Mouse (Mus musculus) heart, adult 9 months (tissue): ENCODE measurements around the gene Adap2.
"Not testable (repeated sequence)": the region's sequence is repeated elsewhere in the genome, so short reads cannot be mapped to it uniquely, and the experiment has no call there.

Experiments
- DNase-seq, 2 experiments: peaks; one replicate each; pipeline ENCODE4 v3.0.0; 2022; ENCODE audit warnings: low spot score in 2 of 2

The Adap2 gene

DNA sequence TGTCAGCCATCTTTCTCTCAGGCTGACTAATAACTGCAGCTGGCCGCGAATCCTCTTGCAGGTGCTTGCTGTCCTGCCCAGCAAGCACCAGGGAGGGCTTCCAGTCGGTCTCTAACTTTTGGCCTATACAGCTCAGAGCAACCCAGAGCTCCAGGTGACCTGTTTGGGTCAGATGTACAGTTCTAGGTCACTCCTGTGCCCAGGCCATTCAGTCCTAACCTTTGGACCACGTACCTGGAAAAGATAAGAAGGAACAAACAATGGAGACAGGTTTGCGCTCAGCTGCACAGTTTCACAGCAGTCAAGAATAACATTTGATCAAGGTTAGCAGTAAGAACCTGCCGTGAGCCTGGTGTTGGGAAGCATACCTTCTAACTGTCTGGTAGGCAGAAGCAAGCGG lies 5.1 kb downstream of the Adap2 start:
- no peak for DNase-seq

DNA sequence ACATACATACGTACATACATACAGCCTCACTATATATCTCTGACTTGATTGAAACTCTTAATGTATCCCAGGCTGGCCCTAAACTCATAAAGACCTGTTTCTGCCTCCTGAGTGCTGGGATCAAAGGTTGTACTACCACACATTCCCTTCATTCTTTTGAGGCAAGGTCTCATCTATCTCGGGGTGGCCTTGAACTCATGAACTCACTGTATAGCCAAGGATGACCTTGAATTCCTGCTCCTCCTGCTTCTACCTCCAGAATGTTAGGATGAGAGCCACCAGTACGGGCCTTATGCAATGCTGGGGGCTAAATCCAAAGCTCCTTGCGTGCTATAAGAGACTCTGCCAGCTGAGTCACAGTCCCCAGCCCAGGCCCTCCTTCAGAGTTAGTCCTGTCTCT lies 7.1 kb downstream of the Adap2 start:
- no peak for DNase-seq

DNA sequence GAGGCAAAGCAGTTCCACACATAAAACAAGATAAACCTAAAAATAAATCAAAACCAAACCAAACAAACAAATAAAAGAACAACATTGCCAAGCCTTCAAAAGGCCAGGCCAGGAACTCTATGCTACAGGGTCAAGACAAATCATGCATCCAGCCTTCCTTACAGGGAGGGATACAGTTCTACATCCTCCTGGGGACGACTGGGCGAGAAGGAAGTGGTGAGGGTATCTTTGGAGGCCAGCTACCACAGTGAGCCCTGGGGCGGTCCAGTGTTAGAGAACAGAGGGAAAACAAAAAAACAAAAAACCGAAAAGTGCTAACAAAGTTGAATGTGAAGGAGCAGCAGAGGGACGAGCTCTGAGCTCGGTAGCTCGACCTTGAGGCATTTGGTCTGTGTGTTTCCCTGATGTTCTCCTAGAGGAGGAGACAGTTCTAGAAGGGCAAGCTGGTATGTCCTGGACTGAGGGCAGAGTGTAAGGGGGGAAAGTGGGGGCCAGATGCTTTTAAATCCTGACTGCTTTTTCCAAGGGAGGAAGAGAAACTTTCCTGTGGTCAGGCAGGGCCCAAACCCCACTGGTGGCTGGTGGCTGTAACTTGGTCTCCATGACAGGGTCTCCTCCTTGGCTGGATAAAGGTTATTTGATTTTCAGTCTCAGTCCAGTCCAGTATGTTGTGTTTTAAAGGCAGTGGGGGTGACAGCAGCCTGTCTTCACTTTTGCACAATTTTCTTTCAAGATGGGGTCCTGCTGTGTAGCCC lies 9.6 kb downstream of the Adap2 start:
- DNase-seq, result no peak

DNA sequence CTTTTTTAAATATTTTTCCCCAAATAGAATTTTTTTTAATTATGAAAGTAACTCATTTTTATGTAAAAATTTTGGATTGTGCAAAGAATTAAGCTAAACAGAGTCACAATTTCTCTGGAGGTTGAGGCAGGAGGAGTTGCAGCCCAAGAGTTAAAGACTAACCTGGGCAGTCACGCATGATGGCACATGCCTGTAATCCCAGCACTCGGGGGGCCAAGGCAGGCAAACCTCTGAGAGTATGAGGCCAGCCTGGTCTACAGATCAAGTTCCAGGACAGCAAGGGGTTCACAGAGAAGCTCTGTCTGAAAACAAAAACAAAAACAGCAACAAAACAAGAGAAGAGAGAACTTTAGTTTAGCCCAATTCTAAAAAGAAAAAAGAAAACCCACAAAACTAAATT lies 10.3 kb downstream of the Adap2 start:
- no peak for DNase-seq

DNA sequence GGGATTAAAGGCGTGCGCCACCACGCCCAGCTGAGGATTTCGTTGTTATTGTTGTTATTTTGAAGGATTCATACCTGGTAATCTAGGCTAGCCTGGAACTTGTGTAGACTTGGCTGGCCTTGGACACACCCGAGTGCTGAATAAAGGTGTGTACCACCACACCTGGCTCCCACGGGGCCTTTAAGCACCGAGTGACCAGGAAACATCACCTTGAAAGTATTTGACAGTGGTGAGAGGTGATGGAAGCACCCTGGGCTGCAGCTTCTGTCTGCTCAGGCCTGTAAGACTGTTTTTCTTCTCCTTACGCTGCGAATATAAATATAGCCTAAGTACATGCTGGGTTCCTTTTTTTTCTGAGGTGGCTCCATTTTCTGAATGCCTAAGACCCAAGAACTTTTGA lies 14.2 kb downstream of the Adap2 start:
- no peak for DNase-seq

DNA sequence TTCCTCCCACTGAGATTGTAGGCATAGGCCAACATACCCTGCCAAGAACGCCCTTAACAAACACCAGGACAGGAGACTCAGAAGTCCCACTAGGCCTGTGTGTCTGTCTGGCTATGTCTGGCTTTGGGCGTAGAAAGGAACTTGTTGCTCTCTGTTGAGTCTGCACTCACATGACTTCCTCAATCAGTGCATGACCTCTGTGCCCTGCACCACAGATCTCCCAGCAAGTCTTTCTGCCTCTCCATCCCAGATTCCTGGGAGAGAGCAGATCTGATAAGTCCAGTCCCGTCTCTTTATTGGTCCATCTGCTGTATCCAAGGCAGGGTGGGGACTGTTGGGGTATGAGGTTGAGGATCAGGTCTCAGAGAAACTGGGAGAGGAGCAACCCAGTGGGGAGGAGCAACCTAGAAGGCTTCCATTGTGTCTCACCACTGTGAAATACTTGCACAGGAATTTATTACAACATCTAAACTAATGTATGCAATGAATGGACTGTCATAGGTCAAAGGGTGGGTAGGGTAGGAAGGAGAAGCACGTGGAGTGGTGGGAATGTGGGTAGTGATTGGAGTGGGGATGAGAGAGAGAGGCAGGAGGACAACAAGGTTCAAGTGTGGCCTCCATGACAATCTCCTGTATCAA lies 14.8 kb downstream of the Adap2 start:
- peak in 1 of 2 experiments; percentile 54 for DNase-seq

DNA sequence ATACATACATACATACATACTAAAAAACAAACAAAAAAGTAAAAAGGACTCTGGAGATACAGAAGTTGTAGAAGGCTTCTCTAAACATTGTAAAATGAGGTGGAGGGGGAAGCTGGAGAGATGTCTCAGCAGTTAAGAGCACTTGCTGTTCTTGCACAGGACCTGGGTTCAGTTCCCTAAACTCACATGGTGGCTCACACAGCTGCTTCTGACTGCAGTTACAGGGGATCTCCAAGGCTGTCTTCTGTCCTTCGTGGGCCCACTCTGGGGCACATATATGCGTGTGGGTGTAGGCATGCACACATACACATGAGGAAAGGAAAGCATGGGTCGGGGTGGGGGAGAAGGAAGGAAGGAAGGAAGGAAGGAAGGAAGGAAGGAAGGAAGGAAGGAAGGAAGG lies 15.7 kb downstream of the Adap2 start:
- no peak for DNase-seq

DNA sequence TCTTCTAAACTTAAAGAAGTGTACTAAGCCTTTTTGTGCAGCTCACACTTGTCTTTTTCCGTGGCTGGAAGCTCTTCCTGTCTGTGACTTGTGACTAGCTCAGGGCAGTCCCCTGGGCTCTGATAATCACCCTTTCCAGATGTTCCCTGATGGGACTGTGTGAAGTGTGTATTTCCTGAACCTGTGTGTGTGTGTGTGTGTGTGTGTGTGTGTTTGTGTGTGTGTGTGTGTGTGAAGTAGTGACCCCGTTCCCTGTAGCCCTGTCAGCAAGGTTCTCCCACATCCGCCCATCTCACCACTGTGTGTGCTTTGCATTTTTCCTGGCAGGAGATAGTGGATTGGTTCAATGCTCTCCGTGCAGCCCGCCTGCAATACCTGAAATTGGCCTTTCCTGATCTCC lies 16.4 kb downstream of the Adap2 start:
- DNase-seq, result no peak

DNA sequence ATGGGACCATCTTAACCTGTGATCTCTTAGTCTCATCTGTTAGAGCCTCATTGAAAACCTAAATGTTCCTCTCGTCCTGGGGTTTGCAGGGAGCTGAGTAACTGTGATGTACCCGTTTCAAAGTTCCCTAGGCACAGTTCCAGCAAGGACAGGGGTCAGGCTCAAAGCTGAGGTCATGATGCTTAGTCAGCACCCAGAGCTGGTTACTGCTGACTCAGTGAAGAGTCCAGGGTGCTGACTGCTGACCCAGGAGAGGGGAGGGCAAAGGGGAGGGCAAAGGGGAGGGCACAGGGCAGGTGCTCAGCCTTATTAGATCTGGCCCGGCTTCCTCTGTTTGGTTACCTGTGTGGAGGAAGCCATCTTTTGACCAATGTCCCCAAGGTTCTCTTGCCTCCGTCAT lies 18.0 kb downstream of the Adap2 start:
- DNase-seq, result peak in 1 of 2 experiments; percentile 53

DNA sequence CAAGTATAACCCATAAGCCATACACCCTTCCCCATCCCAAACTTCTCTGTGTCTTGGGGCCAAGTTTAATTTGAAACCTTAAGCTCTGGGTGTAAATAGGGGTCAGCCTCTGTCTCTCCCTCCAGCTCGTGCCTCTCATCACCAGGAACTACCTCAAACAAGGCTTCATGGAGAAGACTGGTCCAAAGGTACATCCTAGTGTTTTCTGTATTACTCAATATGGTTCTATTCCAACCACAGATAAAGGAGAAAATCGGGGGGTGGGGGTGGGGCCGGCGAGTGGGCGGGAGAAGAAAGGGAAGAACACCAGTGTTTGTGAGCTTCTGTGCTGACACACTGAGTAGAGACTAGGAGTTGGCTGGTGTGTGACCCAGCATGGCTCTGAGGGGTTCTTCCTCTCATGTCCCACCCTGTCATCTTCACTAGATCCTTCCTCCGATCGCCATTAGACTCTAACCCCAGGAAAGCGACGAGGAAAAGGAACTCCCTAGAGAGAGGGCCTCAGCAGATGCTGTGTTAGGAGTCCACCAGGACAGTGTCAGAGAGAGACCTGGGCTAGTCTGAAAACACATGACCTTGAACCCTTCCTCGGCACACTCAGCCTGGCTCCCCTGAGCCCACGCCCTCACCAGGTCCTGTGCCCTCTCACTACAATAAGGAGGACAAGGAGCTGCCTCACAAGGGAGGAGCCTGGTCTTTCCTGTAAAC lies 20.2 kb downstream of the Adap2 start:
- no peak for DNase-seq

DNA sequence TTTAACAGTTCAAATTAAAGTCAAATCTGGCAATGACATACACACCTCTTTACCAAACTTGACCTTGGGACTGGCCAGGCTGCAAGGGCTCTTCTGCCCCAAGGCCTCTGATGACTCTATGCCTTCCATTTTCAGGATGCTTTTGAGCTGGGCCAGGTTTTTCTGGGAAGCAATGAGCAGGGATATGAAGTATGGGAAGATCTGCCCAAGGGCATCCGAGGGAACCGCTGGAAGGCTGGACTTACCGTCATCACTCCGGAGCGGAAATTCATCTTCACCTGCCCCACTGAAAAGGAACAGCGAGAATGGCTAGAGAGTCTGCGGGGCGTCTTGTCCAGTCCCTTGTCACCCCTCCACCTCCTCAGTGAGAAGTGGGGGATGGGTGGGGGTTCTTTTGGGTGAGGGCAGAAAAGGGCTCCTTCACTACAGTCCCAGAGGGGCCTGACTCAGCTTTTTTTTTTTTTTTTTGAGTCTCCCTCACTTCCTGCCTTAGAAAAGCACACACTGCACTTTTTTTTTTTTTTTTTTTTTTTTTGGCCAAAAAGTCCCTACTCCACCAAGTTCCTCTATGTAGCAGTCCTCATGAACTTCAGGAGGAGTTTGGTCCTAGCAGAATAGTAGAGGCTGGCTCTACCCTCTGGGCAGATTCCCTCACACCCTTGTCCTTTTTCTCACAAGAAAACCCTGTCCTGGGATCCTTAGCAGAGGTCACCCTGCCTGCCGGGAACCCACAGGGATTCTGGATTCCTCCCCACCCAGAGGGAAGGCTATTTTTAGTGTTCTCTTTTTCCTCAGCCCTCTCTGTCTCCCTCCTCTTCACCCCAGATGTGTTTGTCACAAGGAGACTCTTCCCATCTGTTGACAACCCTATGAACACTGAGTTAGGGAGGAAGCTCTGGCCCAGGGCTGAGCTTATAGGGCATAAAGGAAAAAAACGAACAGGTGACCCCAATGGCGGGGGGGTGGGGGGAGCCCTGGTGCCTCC lies 23.3 kb downstream of the Adap2 start:
- peak in 1 of 2 experiments; percentile 69 for DNase-seq

DNA sequence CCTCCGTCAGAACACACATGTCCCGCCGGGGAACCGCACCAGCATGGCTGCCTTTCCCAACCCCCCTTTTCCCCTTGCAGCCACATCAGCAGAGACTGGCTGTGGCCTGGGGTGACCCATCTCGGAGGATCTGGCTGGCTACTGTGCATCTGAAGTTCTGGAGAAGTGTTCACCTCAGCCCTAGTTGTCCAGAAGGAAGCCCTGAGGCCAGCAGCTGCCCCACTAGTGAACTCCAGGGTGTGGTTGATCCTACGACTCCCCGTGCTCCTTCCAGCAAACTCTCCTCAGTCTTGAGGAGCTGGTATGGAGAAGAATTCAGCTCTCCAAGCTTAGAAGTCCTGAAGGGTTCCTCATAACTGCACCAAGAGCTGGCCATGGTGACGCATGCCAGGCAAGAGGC lies 24.4 kb downstream of the Adap2 start:
- no peak for DNase-seq

DNA sequence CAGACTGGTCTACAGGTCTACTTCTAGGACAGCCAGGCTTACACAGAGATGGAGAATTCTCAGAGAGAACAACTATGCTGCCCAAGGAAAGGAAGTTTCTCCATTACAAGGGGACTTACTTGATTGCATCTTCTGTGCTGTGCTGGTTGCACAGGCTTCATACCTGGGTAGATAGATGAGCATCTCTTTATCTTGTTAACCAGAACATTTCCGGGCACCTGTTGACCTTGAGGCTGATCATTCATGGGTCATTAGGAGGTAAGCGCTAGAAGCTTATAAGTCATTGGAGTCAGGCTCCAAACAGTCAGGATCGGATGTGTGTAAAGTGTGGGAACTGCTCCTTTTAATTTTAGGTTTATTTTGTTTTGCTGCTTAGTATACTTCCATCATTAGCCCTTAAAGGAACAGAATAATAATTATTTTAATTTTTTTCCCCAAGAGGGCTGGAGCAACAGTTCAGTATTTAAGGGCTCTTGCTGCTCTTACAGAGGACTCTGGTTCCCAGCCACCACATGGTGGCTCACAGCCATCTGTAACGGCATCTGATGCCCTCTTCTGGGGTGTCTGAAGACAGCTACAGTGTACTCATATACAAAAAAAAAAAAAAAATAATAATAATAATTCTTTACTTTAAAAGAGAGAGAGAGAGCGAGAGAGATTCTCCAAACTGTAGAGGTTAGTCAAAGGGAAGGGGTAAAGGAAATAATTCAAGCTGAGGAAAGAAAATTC lies 27.3 kb downstream of the Adap2 start:
- DNase-seq, result no peak

DNA sequence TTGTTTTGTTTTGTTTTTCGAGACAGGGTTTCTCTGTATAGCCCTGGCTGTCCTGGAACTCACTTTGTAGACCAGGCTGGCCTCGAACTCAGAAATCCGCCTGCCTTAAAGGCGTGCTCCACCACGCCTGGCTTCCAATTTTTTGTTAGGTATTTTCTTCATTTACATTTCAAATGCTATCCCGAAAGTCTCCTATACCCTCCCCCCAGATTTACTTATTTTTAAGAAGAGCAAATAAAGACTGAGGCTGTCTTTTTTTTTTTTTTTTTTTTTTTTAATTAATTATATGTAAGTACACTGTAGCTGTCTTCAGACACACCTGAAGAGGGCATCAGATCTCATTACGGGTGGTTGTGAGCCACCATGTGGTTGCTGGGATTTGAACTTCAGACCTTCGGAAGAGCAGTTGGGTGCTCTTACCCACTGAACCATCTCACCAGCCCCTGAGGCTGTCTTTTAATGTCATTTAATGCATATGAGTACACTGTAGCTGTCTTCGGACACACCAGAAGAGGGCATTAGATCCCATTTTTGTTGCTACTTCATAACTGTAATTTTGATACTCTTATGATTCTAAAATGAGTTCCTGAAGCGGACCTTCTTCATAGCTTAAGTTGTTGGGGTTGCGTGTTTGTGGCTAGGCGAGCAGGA lies 29.3 kb downstream of the Adap2 start:
- not testable (repeated sequence) for DNase-seq

DNA sequence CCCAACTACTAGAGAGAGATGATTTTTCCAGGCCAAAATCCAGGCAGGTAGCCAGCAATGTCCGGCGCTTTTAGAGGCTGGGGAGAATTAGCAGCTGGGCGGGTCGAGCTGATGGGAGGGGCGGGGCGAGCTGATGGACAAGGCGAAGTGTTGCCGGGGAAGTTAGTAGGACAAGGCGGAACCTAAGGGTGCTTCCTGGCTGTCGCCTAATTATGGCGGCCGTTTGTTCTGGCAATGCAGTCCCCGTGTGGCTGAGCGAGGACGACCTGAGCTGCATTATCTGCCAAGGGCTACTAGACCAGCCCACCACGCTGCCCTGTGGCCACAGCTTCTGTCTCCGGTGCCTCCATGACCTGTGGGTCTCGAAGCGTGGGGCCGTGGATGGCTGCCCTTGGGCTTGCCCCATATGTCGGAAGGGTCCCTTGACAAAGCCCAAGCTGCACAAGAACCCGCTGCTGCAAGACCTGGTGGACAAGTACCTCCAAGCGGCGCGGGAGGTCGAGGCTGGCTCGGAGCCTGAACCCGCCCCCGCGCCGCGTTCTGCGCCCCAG lies 29.9 kb downstream of the Adap2 start, which contains the start of gene Rnf135:
TSS of gene Rnf135 (plus strand) at position 147 of the 551 bp plus-strand sequence.
- peak; percentile 95 for DNase-seq

DNA sequence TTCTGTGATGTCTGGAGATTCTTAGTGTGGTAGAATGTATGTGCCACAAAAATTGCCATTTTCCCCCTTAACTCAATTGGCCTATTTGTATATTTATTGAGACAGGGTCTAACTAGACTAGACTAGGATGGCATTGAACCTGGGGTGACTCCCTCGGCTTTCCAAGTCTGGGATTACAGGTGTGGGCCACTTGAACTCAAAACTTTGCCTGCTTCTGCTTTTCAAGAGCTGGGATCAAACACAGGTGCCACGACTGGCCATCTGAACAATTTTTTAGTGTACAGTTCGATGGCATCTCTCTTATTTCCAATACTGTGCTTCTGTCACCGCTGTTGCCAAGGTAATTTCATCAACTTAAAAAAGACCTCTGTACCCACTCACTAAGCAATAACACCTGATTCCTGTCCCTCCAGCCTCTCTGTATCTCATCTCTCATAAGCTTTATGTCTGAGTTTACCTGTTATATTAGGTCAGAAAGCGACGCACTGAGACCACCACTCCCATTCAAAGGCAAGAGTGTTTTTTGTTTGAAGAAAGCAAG lies 30.7 kb downstream of the Adap2 start:
- no peak for DNase-seq

DNA sequence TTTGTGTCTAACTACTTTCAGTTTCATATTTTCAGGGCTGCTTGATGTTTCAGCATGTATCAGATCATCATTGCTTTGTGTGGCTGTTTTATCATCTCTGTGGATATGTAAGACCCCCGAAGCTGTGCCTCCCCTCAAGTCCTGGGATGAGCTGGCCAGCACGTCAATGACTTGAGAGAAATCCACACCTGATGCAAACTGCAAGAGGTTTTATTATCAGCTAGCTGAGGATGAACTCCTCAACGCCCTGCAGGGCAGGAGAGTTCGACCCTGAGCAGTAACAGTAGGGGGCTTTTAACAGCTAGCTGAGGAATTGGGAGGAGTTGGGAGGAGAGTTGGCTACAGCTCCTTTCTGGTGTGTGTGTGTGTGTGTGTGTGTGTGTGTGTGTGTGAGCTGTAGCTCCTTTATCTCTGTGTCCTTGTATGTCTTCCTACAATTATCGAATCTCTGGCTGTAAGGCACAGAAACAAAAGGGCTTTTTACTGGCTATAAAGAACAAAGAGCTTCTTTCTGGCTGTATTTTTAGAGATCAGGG lies 31.6 kb downstream of the Adap2 start:
- not testable (repeated sequence) for DNase-seq

DNA sequence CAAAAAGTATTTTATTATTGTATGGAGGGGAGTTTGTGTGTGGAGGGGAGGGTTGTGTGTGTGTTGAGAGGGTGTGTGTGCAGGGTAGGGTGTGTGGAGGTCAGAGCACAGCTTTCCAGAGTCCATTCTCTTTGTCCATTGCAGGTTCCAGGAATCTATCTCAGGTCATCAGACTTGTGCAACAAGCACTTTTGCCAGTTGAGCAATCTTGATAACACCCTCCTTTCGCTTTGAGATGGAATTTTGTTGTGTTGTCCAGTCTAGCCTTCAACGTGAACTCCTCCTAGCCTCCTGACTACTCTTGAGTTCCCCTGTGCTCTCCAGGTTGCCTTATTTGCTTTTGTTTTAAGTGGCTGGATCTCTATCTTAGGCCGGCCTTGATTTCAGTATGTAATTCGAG lies 36.4 kb downstream of the Adap2 start:
- DNase-seq, result no peak

DNA sequence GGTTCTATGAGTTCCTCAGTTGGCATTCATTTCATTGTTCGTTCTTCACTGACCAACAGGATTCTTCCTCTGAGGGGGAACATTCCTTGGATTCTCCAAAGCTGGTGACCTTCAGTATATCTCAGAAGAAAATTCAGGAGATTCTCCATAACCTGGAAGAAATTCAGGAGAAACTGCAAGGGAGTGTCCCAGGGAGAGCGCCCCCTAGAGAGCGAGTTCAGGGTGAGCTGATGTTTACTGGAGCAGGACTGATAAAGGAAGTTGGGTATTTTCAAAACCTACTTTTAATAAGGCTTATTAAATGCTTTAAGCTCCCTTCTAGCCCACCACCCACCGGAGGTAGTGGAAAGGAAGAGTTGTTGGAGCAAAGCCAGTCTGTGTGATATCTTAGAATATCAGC lies 39.9 kb downstream of the Adap2 start:
- DNase-seq, result no peak

DNA sequence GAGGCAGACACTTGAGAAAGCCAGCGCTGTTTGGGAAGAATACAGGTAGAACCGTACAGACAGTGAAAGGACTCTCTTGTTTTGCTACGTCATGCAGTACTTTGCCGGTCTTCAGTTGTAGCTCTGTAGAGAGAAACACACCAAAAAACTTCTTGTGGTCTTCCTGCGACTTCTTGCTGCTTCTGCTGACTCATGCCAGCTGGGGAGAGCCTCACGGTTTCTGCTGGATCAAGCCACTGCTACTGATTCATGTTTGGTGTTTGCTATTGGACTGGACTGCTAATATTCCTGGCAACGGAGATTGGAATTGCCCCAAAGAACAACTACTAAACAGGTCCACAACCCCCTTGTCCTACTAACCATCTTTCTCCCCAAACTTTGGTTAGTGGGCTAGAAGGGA lies 42.4 kb downstream of the Adap2 start:
- DNase-seq, result no peak
